Mouse (Mus musculus): ENCODE results near the gene Rras2.

Gene Rras2

GRCm38 (mm10) chr7:114028828-114029227 lies 88.8 kb downstream of the Rras2 start:
- no peak for DNase-seq (ENCODE audit: low spot score in 2 of 2)

GRCm38 (mm10) chr7:114027406-114027805 lies 90.2 kb downstream of the Rras2 start:
- DNase-seq (ENCODE audit: low spot score in 2 of 2) = no peak

DNA sequence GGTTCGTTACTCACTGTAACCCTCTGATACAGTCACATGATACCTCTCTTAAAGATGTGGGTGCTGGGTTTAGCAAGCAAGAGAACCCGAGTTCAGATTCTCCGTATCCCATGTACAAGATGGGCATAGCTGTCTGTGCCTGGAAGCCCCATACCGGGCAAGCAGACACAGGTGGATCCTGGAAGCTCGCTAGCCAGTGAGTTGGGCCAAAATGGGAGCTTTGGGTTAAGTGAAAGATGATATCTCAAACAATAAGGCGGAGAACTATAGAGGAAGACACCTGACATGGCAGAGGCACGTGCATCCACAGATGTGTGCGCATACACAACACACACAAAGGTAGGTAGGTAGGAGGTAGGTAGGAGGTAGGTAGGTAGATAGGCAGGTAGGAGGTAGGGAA lies 90.7 kb downstream of the Rras2 start:
- no peak for DNase-seq (ENCODE audit: low spot score in 2 of 2)

- DNase-seq (ENCODE audit: low spot score in 2 of 2) = peak; percentile 52 to 85
These were observed 96.9 kb downstream of the Rras2 start for GRCm38 (mm10) chr7:114020704-114021093.

DNA sequence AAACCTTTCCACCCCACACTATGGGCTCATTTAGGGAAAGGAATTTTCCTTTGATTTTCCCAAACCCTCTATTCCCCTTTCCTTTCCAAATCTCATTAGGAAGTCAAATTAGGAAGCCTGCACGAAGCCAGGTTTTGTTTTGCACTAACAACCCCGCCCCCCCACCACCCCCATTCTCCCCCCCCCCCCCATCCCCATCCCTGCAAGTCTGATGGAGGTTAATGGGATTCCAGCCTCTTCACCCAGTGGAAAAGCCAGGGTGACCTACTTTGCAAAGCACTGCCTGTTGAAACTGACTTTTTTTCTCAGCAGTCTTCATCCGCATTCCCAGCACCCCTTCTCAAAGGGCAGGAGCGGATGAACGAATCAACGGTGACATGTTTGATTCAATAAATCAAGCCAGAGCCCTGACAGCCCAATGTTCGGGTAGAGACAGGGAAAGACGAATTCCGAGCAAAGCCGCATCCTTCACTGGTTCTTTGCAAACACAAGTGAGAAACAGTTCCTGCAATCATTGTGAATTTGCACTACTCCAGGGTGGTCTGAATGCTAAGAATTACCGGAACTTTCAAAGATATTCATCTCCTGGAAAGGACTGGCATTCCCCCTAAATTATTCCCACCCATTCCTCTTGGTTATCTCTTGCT lies 97.4 kb downstream of the Rras2 start:
- no peak for DNase-seq (ENCODE audit: low spot score in 2 of 2)

- no peak for DNase-seq (ENCODE audit: low spot score in 2 of 2)
These were observed 98.7 kb downstream of the Rras2 start for GRCm38 (mm10) chr7:114018861-114019260.

DNA sequence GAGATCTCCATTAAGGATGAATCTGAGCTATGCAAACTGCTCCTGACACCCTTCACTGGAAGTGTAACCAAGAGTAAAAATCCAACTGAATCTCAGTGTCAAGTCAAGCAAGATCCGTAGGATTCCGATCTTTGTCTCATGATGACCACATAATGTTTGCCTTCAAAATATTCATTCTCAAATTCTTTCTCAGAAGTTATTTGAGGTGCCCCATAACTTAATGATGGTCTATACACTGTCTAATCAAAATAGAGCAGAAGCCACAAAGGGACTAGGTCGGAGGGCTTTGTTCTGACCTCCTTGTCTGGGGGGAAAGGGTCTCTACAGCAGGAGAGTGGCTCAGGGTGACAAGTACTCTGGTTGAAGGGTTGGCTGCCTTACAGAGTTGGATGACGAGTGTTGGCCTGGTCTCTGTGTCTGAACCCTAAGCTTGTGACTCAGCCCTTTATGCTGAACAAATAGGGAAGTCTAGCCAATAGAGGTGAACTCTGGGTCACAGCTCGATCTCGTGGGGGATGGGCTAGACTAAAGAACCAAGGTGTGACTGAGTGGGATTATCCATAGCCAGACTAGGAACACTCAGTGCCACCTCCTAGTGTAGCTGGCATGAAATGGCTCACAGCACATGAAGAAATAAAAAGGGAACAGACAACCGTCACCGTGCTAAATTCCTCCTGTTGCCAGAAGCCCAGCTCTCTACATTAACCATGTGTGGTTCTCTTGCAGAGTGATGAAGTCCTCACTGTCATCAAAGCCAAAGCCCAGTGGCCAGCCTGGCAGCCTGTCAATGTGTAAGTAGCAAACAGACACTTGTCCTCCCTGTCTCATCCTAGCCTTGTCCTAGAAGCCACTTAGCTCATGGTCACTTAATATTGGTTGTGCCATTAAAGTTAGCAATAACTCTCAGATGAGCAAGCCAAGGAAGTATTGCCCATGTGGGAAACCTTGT lies 101.3 kb downstream of the Rras2 start:
- DNase-seq (ENCODE audit: low spot score in 2 of 2) = no peak

DNA sequence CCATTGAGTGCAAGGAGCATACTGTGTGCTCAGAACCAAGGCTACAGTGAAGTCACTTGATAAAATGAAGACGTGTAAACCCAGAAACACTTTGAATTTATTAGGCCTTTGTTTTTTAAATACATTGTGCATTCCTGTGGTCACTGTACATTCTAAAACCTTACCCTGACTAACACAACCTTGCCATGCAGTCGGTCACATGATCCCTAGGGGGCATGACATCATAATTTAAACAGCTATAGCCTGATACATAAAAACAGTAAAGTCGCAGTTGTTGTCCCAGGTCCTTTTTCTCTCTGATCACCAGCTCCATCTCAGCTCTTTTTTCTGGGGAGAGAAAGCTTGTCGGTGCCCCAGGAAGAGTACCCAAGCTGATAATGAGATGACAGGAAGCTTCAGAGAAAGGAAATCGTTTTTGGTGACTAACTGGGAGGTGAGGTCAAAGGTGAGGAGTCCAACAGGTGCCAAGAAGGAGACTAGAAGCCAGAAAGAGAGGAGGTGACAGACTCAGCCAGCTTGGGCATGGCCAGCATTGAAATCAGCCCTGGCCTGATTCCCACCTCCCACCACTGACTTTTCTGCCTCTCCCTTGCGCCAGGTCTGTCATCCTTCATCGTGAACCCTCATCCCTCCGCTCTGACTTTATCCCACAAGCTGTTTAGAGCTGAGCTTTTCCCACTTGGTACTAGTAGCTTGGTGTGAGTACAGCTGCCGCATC lies 105.7 kb downstream of the Rras2 start:
- no peak for DNase-seq (ENCODE audit: low spot score in 2 of 2)

DNA sequence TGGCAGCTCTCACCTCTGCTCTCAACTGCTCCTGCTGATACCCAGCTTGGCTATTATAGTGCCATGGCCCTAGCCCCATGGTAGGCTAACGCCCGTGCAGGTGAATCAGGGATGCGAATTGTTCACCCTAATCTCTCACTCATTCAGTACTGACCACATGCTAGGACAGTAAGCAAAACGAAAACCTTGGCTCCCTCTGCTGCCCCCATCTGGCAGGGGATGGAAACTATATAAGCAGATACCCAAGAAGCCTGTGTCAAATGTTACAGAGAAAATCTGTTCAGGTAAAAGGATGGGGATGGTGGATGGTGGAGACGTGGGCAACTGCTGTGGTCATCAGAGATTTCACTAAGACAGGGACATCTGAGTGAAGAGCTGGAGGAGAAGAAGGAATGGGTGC lies 110.0 kb downstream of the Rras2 start:
- DNase-seq (ENCODE audit: low spot score in 2 of 2) = no peak

- DNase-seq (ENCODE audit: low spot score in 2 of 2) = no peak
These were observed 111.1 kb downstream of the Rras2 start for GRCm38 (mm10) chr7:114006456-114006855.

- no peak for DNase-seq (ENCODE audit: low spot score in 2 of 2)
These were observed 112.1 kb downstream of the Rras2 start for GRCm38 (mm10) chr7:114005499-114005898.

DNA sequence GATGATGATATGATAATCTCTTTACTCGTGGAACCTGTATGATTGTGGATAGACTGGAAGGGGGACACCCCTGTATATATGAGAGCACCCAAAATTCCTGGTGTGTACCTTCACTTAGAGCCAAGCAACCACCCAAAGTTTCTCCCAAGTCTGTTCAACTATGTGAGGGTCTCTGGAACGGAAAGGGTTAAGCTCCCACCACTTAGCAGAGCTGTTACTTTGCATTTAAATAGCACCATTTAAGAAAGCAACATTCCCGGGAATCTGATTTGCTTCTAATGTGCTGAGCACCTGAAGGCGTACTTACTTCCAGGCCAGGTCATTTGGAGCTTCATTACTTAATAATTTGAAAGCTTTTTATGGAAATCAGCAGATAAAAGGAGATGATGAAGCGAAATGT lies 113.4 kb downstream of the Rras2 start:
- DNase-seq (ENCODE audit: low spot score in 2 of 2) = no peak

DNA sequence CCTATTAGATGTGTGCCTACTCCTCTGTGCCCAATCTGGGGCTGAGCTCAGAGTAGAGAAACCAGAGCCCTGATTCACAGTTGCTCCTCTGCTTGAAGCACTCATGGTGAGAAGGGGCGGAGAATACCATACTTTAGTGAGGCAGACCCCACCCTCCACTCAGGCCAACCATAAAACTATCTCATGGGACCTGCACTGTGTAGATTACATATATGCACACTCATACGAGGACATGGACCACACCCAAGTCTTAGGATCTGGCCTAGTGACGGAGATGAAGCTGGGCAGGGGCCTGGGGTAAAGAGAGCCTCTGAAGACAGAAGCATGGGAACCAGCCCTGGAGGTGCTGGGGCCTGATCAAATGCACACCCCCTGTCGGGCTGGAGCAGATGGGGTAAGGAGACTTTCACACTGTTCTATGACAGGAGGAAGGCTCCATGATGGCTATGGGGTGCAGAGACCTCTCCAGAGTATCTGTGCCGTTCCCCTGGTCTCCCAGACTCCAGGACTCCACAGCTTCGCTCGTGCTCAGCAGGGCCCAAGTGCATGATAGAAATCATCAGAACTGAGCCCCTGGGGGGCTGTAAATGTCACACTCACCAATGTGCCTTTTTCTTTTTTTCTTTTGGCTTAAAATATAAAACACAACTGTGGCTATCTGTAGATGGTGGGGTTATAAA lies 119.8 kb downstream of the Rras2 start:
- no peak for DNase-seq (ENCODE audit: low spot score in 2 of 2)
